Mouse (Mus musculus): Measurements from ENCODE around the gene Nde1. TPM values are rescaled to one million over a fixed set of nuclear protein-coding genes. Genes with fewer than 3 reads are reported as not detected.

Nde1 gene
- polyA plus RNA-seq, 1 experiment from 2014 or later: 33.4 TPM

GRCm38 (mm10) chr16:14242059-14242458 lies 79.0 kb downstream of the Nde1 start:
- Histone ChIP-seq H3K4me1 (replicated peaks) (no peaks in the 10 kb centered on the region), H3K27me3 (no peaks in the 10 kb centered on the region), H3K4me3 (no peak overlapping the region), H3K36me3 (no peaks in the 10 kb centered on the region), H3K9me3 (no peaks in the 10 kb centered on the region), H3K4me2 (no peak overlapping the region), H3K27ac (replicated peaks) (no peak overlapping the region), H3K9ac (no peak overlapping the region)
- 88% methylated on average over 3 of the region's 3 CpGs for WGBS
- ATAC-seq (ENCODE audit: low read depth): no peak

MicroRNAs encoded within 50 kb of the gene (microRNA counts, 519-probe panel; counts per million panel counts)
- 3,732 counts per million, percentile 56 among the panel's probes with 10 or more counts for microRNA mmu-miR-484

Small RNAs within 50 kb of the gene (microRNA-seq; reads per million reads assigned to microRNA genes)
- gene Gm27671: not detected
- gene Mir484: 1,864 reads per million, percentile 84 among the genes with 10 or more reads in this experiment

Other genes starting within 250 kb of the Nde1 start
- gene 2900011O08Rik, start 176.7 kb upstream of the Nde1 start, polyA plus RNA-seq (2015; fragmentation: Nextera tagmentation; extraction: Ambion mirVana): 119 and 121 TPM in 2 replicates
- gene Ifitm7, start 176.4 kb upstream of the Nde1 start, polyA plus RNA-seq (2015; fragmentation: Nextera tagmentation; extraction: Ambion mirVana): 0.81 and 0.98 TPM in 2 replicates
- 16.0 and 17.0 TPM in 2 replicates for gene Marf1, start 76 bp downstream of the Nde1 start, polyA plus RNA-seq (2015; fragmentation: Nextera tagmentation; extraction: Ambion mirVana)
- 0.53 and 0.65 TPM in 2 replicates for gene Myh11, start 128.1 kb downstream of the Nde1 start, polyA plus RNA-seq (2015; fragmentation: Nextera tagmentation; extraction: Ambion mirVana)
- 192 TPM in 2 replicates for gene Fopnl, start 154.1 kb downstream of the Nde1 start, polyA plus RNA-seq (2015; fragmentation: Nextera tagmentation; extraction: Ambion mirVana)
- 7.5 and 8.5 TPM in 2 replicates for gene Abcc1, start 198.3 kb downstream of the Nde1 start, polyA plus RNA-seq (2015; fragmentation: Nextera tagmentation; extraction: Ambion mirVana)

All from neural tube, embryonic 13.5 days (tissue).